Mouse (Mus musculus) ES-Bruce4 (cell line): ENCODE measurements around the gene Ambra1. TPM values are rescaled to one million over a fixed set of nuclear protein-coding genes. Genes with fewer than 3 reads are reported as not detected.
A peak's percentile ranks its signal among the peaks of the same experiment; 100 is the strongest.

Experiments used
- H3K27ac ChIP-seq: 2 replicates; pipeline ENCODE4 v1.5.1; 2012; ENCODE audit warnings: low read length, inconsistent platforms; ENCODE audit not compliant: insufficient read depth
- H3K27me3 ChIP-seq: 2 replicates; pipeline ENCODE4 v1.6.1; 2012; ENCODE audit warnings: mild to moderate bottlenecking, low read length, inconsistent platforms; ENCODE audit not compliant: control insufficient read depth, poor library complexity, insufficient read depth, severe bottlenecking
- H3K36me3 ChIP-seq: 2 replicates; pipeline ENCODE4 v1.6.1; 2012; ENCODE audit warnings: inconsistent platforms, mild to moderate bottlenecking, low read length, moderate library complexity; ENCODE audit not compliant: control insufficient read depth, poor library complexity, insufficient read depth, severe bottlenecking
- H3K4me1 ChIP-seq: one replicate; pipeline ENCODE4 v1.8.1; 2011; ENCODE audit warnings: low read length; ENCODE audit not compliant: control insufficient read depth, insufficient read depth
- H3K4me3 ChIP-seq: 2 replicates; pipeline ENCODE4 v1.5.1; 2011; ENCODE audit warnings: low read depth, mild to moderate bottlenecking, low read length
- H3K9ac ChIP-seq: 2 replicates; pipeline ENCODE4 v1.6.1; 2012; ENCODE audit warnings: low read depth, mild to moderate bottlenecking, inconsistent platforms; ENCODE audit not compliant: poor library complexity, severe bottlenecking
- H3K9me3 ChIP-seq: replicated peaks from 2 replicates; pipeline ENCODE4 v1.6.1; 2012; ENCODE audit warnings: mild to moderate bottlenecking, low read length, inconsistent platforms; ENCODE audit not compliant: control insufficient read depth, poor library complexity, insufficient read depth, severe bottlenecking
- CTCF ChIP-seq: IDR thresholded peaks from one replicate; pipeline ENCODE4 v1.8.1; 2011; ENCODE audit warnings: low read depth, low read length
- EP300 ChIP-seq: IDR thresholded peaks from 2 replicates; pipeline ENCODE4 v1.6.1; 2011; ENCODE audit warnings: low read depth, low read length; ENCODE audit not compliant: insufficient read depth
- POLR2A ChIP-seq: IDR thresholded peaks from one replicate; pipeline ENCODE4 v1.8.1; 2011; ENCODE audit warnings: low read length; ENCODE audit not compliant: insufficient read depth
- polyA plus RNA-seq: library from polyadenylated mRNA; stranded (reverse); fragments of >200 nt; gene quantifications from 2 replicates; pipeline ENCODE4 v1.2.4, GENCODE M21; 2011; ENCODE audit warnings: low read depth; ENCODE audit not compliant: missing spikeins, insufficient read depth, insufficient read length

Ambra1 gene
- polyA plus RNA-seq, 1 experiment: 43.1 TPM

- H3K4me3 ChIP-seq: no peak overlapping the region
- no peak overlapping the region for H3K27ac ChIP-seq
- H3K27me3 ChIP-seq: no peaks in the 10 kb centered on the region
- no peaks in the 10 kb centered on the region for H3K36me3 ChIP-seq
- H3K9ac ChIP-seq: no peak overlapping the region
- TF ChIP-seq CTCF (no peak), EP300 (no peak), POLR2A (no peak)
- H3K4me1 ChIP-seq: peaks cover 14% of the 10 kb centered on the region
- H3K9me3 ChIP-seq: no peaks in the 10 kb centered on the region
Measured at GRCm38 (mm10) chr2:91958049-91958448, 228.1 kb downstream of the Ambra1 start.

- TF ChIP-seq CTCF (peak; percentile 50), POLR2A (no peak), EP300 (no peak)
- H3K27ac ChIP-seq: no peak overlapping the region
Measured at GRCm38 (mm10) chr2:91958701-91959457, 228.9 kb downstream of the Ambra1 start.

GRCm38 (mm10) chr2:91959544-91960410 lies 229.8 kb downstream of the Ambra1 start:
- Histone ChIP-seq H3K9me3 (no peaks in the 10 kb centered on the region), H3K36me3 (no peaks in the 10 kb centered on the region), H3K27me3 (no peaks in the 10 kb centered on the region), H3K27ac (no peak overlapping the region), H3K4me3 (no peak overlapping the region), H3K9ac (no peak overlapping the region), H3K4me1 (peaks cover 11% of the 10 kb centered on the region)
- no peak for TF ChIP-seq POLR2A

More at GRCm38 (mm10) chr2:91958701-91959457, 228.9 kb downstream of the Ambra1 start:
- H3K9ac ChIP-seq: no peak overlapping the region
- no peaks in the 10 kb centered on the region for H3K9me3 ChIP-seq
- H3K4me1 ChIP-seq: peaks cover 12% of the 10 kb centered on the region
- H3K36me3 ChIP-seq: no peaks in the 10 kb centered on the region
- H3K27me3 ChIP-seq: no peaks in the 10 kb centered on the region
- H3K4me3 ChIP-seq: no peak overlapping the region

- Histone ChIP-seq H3K9me3 (no peaks in the 10 kb centered on the region), H3K27me3 (no peaks in the 10 kb centered on the region), H3K4me3 (no peak overlapping the region), H3K27ac (no peak overlapping the region), H3K9ac (no peak overlapping the region), H3K36me3 (no peaks in the 10 kb centered on the region), H3K4me1 (peaks cover 11% of the 10 kb centered on the region)
- no peak for TF ChIP-seq CTCF
- no peak for TF ChIP-seq POLR2A
- TF ChIP-seq EP300: no peak
Measured at GRCm38 (mm10) chr2:91960459-91960858, 230.5 kb downstream of the Ambra1 start.

GRCm38 (mm10) chr2:91961901-91962761 lies 232.2 kb downstream of the Ambra1 start:
- no peak for TF ChIP-seq CTCF
- no peak for TF ChIP-seq POLR2A
- no peak for TF ChIP-seq EP300
- Histone ChIP-seq H3K27me3 (no peaks in the 10 kb centered on the region), H3K27ac (no peak overlapping the region), H3K4me3 (peak overlapping the region; percentile 71; the same call in 1 of the 2 replicates), H3K9ac (peak overlapping the region; percentile 73), H3K9me3 (no peaks in the 10 kb centered on the region), H3K4me1 (peaks cover 13% of the 10 kb centered on the region), H3K36me3 (no peaks in the 10 kb centered on the region)
